Mouse (Mus musculus) 416B (cell line): ENCODE measurements around the gene Slc51a.
A peak's percentile ranks its signal among the peaks of the same experiment; 100 is the strongest.
"Not testable (repeated sequence)": the region's sequence is repeated elsewhere in the genome, so short reads cannot be mapped to it uniquely, and the experiment has no call there.

Source experiments
- DNase-seq: peaks from one replicate; pipeline ENCODE4 v3.0.0; 2011; ENCODE audit warnings: low read depth

Slc51a gene

GRCm38 (mm10) chr16:32509066-32509942 lies 21.6 kb upstream of the Slc51a start:
- DNase-seq: peak; percentile 93

GRCm38 (mm10) chr16:32508506-32509065 lies 20.9 kb upstream of the Slc51a start:
- DNase-seq: no peak

- DNase-seq: no peak
Measured at GRCm38 (mm10) chr16:32508035-32508434, 20.4 kb upstream of the Slc51a start.

GRCm38 (mm10) chr16:32507407-32507806 lies 19.7 kb upstream of the Slc51a start:
- peak; percentile 72 for DNase-seq

- no peak for DNase-seq
Measured at GRCm38 (mm10) chr16:32506868-32507267, 19.2 kb upstream of the Slc51a start.

GRCm38 (mm10) chr16:32506298-32506697 lies 18.6 kb upstream of the Slc51a start:
- DNase-seq: no peak

GRCm38 (mm10) chr16:32503633-32504032 lies 16.0 kb upstream of the Slc51a start:
- no peak for DNase-seq

- peak; percentile 62 for DNase-seq
Measured at GRCm38 (mm10) chr16:32502621-32503335, 15.1 kb upstream of the Slc51a start.

GRCm38 (mm10) chr16:32501459-32501858 lies 13.8 kb upstream of the Slc51a start:
- DNase-seq: no peak

- DNase-seq: peak; percentile 79
Measured at GRCm38 (mm10) chr16:32499430-32500037, 11.9 kb upstream of the Slc51a start.

GRCm38 (mm10) chr16:32498996-32499395 lies 11.3 kb upstream of the Slc51a start:
- DNase-seq: no peak

GRCm38 (mm10) chr16:32495965-32496364 lies 8.3 kb upstream of the Slc51a start, which contains the start of gene Zdhhc19:
Gene Zdhhc19, plus strand, starts transcription at chr16:32496265.
- DNase-seq: no peak

- not testable (repeated sequence) for DNase-seq
Measured at GRCm38 (mm10) chr16:32494371-32494770, 6.7 kb upstream of the Slc51a start.

GRCm38 (mm10) chr16:32488939-32489338 lies 1.3 kb upstream of the Slc51a start:
- DNase-seq: no peak

GRCm38 (mm10) chr16:32486046-32486445 lies 1.6 kb downstream of the Slc51a start:
- DNase-seq: no peak

GRCm38 (mm10) chr16:32485209-32485608 lies 2.5 kb downstream of the Slc51a start:
- no peak for DNase-seq

- no peak for DNase-seq
Measured at GRCm38 (mm10) chr16:32484431-32484871, 3.2 kb downstream of the Slc51a start.

GRCm38 (mm10) chr16:32479415-32479814 lies 8.3 kb downstream of the Slc51a start:
- no peak for DNase-seq

GRCm38 (mm10) chr16:32477315-32477714 lies 10.4 kb downstream of the Slc51a start:
- no peak for DNase-seq

GRCm38 (mm10) chr16:32472276-32473015 lies 15.2 kb downstream of the Slc51a start:
- no peak for DNase-seq

GRCm38 (mm10) chr16:32469404-32470105 lies 18.1 kb downstream of the Slc51a start:
- DNase-seq: peak; percentile 80
